ENCODE assay signal across 8 mouse cellular contexts in the genomic region with DNA sequence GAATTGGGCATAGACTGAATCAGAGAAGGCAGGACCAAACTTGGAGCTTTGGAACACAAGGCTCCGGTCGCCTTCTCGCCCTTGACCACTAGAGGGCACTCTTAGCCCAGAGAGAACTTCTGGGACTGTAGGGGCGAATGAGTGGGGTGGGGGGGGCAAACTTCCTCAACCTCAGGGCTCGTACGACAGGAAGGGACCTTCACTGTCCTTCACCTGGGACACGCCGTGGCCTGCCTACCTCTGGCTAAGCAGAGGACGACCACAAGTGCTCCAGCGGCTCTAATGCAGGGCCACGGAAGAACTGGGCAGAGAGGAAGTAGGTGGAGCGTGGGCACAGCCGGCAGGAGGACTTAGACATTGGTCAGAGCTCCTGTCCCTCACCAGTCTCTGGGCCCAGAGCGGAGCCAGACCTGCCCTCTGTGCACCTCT. TPM values are rescaled to one million over a fixed set of nuclear protein-coding genes. Genes with fewer than 3 reads are reported as not detected.
A peak's percentile ranks its signal among the peaks of the same experiment; 100 is the strongest.
DNase-seq lines count a peak whose midpoint lies in the region; ATAC-seq and TF ChIP-seq lines count a peak whose summit lies in the region.

No protein-coding gene starts in this region.

- TF ChIP-seq POLR2A in CH12.LX (IDR thresholded peaks at IDR 0.05; ENCODE audit: low read depth, low read length), result peak; percentile 74

- peaks cover 6 to 23% of the 10 kb centered on the region in 2 experiments for H3K4me1 ChIP-seq in CH12.LX (ENCODE audit: control insufficient read depth in 1 of 2, insufficient read depth in 2 of 2)
- peaks cover 8% of the 10 kb centered on the region for H3K4me1 ChIP-seq in forebrain, embryonic 12.5 days
- peaks cover 10% of the 10 kb centered on the region for H3K4me1 ChIP-seq in heart, postnatal 0 days (ENCODE audit: control insufficient read depth, insufficient read depth)
- 0 out of 2 replicates have a peak, but pooled peaks cover 4% of the 10 kb centered on the region for H3K4me1 ChIP-seq in neural tube, embryonic 14.5 days (ENCODE audit: control insufficient read depth, insufficient read depth, low read length)

- under 1% methylated on average over 14 of the region's 14 CpGs for WGBS in forebrain, embryonic 12.5 days
- WGBS in heart, postnatal 0 days, result under 1% methylated on average over 14 of the region's 14 CpGs
- WGBS in neural tube, embryonic 14.5 days, result 1% methylated on average over 14 of the region's 14 CpGs

- TF ChIP-seq EP300 in CH12.LX (IDR thresholded peaks at IDR 0.05; ENCODE audit: low read length), result no peak
- TF ChIP-seq EP300 in heart, postnatal 0 days (IDR thresholded peaks at IDR 0.05; ENCODE audit: low read depth), result no peak

- H3K4me2 ChIP-seq in CH12.LX (ENCODE audit: insufficient read depth, low read depth, poor library complexity, severe bottlenecking), result peak overlapping the region; percentile 80
- peak overlapping the region; percentile 54 for H3K4me2 ChIP-seq in forebrain, embryonic 12.5 days
- H3K4me2 ChIP-seq in heart, postnatal 0 days (ENCODE audit: low read depth, low read length), result peak overlapping the region; percentile 59
- H3K4me2 ChIP-seq in neural tube, embryonic 14.5 days (ENCODE audit: low read depth, low read length), result peak overlapping the region; percentile 35

- peak overlapping the region; percentile 65 for H3K27ac ChIP-seq in CH12.LX (ENCODE audit: insufficient read depth, low read depth)
- no peak overlapping the region for H3K27ac ChIP-seq in forebrain, embryonic 12.5 days
- peak overlapping the region; percentile 86 for H3K27ac ChIP-seq in heart, postnatal 0 days (ENCODE audit: low read depth)
- no peak overlapping the region for H3K27ac ChIP-seq in neural tube, embryonic 14.5 days (ENCODE audit: low read depth, low read length)

- peaks cover 3% of the 10 kb centered on the region for H3K9me3 ChIP-seq in CH12.LX (replicated peaks; ENCODE audit: low read length)
- H3K9me3 ChIP-seq in forebrain, embryonic 12.5 days, result no peaks in the 10 kb centered on the region
- no peaks in the 10 kb centered on the region for H3K9me3 ChIP-seq in heart, postnatal 0 days (replicated peaks; ENCODE audit: control insufficient read depth, low read length)
- H3K9me3 ChIP-seq in neural tube, embryonic 14.5 days (ENCODE audit: control insufficient read depth, low read length), result no peaks in the 10 kb centered on the region

- no peaks in the 10 kb centered on the region for H3K27me3 ChIP-seq in CH12.LX (replicated peaks)
- no peaks in the 10 kb centered on the region for H3K27me3 ChIP-seq in forebrain, embryonic 12.5 days
- no peaks in the 10 kb centered on the region for H3K27me3 ChIP-seq in heart, postnatal 0 days (ENCODE audit: control insufficient read depth, insufficient read depth, low read length)
- no peaks in the 10 kb centered on the region for H3K27me3 ChIP-seq in neural tube, embryonic 14.5 days (ENCODE audit: control insufficient read depth, insufficient read depth, low read length)

- dilution Hi-C loops in CH12.LX (cut with MboI; ENCODE audit: extremely low pct_ligation_motif_present, extremely low pct_unique_long_range_greater_than_20kb, low sequenced_read_pairs), result no loop called here

- peak; percentile 81 for TF ChIP-seq RAD21 in CH12.LX (IDR thresholded peaks at IDR 0.05; ENCODE audit: low read depth, low read length)

- in situ Hi-C loops in CH12.LX (cut with MboI; ENCODE audit: low pct_ligation_motif_present, low pct_unique_long_range_greater_than_20kb, low sequenced_read_pairs), result loop anchor here (10.0 kb wide), 1 partner anchor 252 kb away; no protein-coding TSS in a partner anchor

- no peaks in the 10 kb centered on the region for H3K79me2 ChIP-seq in CH12.LX (replicated peaks; ENCODE audit: control insufficient read depth, extremely low read depth, insufficient read depth, poor library complexity, severe bottlenecking)

- H3K4me3 ChIP-seq in CH12.LX (replicated peaks in 1 of 3; ENCODE audit: low read depth in 2 of 3, low read length in 2 of 3, poor library complexity in 1 of 3), result peak overlapping the region; percentile 51 to 78 (median 60)
- peak overlapping the region; percentile 48 for H3K4me3 ChIP-seq in forebrain, embryonic 12.5 days (replicated peaks)
- H3K4me3 ChIP-seq in heart, postnatal 0 days (ENCODE audit: low read depth, low read length), result peak overlapping the region; percentile 67
- H3K4me3 ChIP-seq in neural tube, embryonic 14.5 days (ENCODE audit: low read depth, low read length), result peak overlapping the region; percentile 36

- DNase-seq in CH12.LX (ENCODE audit: extremely low read depth), result peak; percentile 84
- DNase-seq in c-Kit-positive CD71-positive TER-119-negative erythroid progenitor cells, embryonic 14.5 days (ENCODE audit: low read depth), result peak; percentile 71
- peak; percentile 95 for DNase-seq in heart, postnatal 0 days (ENCODE audit: low spot score)
- DNase-seq in kidney, postnatal 4 days, result peak; percentile 91 to 92
- DNase-seq in lung, adult 18-20 months, result peak; percentile 88 to 90
- peak; percentile 90 for DNase-seq in testis, postnatal 10 days (ENCODE audit: low spot score)

- peak overlapping the region; percentile 57 for H3K9ac ChIP-seq in CH12.LX (ENCODE audit: insufficient read depth, low read depth)
- peak overlapping the region; percentile 58 for H3K9ac ChIP-seq in forebrain, embryonic 12.5 days
- H3K9ac ChIP-seq in heart, postnatal 0 days (replicated peaks; ENCODE audit: low read depth, low read length), result peak overlapping the region; percentile 61
- H3K9ac ChIP-seq in neural tube, embryonic 14.5 days (replicated peaks; ENCODE audit: low read depth, low read length), result no peak overlapping the region; the same call in 1 of the 2 replicates

- peaks cover 2 to 22% of the 10 kb centered on the region in 2 experiments for H3K36me3 ChIP-seq in CH12.LX (replicated peaks in 1 of 2; ENCODE audit: control insufficient read depth in 1 of 2, insufficient read depth in 1 of 2, low read length in 1 of 2)
- H3K36me3 ChIP-seq in forebrain, embryonic 12.5 days (replicated peaks), result peaks cover 3% of the 10 kb centered on the region; the same call in 1 of the 2 replicates
- peaks cover 11% of the 10 kb centered on the region; the same call in 1 of the 2 replicates for H3K36me3 ChIP-seq in heart, postnatal 0 days (replicated peaks; ENCODE audit: control insufficient read depth, insufficient read depth, low read length)
- no peaks in the 10 kb centered on the region for H3K36me3 ChIP-seq in neural tube, embryonic 14.5 days (ENCODE audit: control insufficient read depth, insufficient read depth, low read length)

- TF ChIP-seq CTCF in CH12.LX (conservative IDR thresholded peaks at IDR 0.05 in 1 of 2, IDR thresholded peaks at IDR 0.05 in 1 of 2; ENCODE audit: low read depth in 2 of 2, low read length in 2 of 2), result peak; percentile 79 to 83
- TF ChIP-seq CTCF in heart, postnatal 0 days (IDR thresholded peaks at IDR 0.05; ENCODE audit: low read depth), result peak; percentile 96

- ATAC-seq in forebrain, embryonic 12.5 days (ENCODE audit: low FRiP score), result peak; percentile 91
- peak; percentile 95 for ATAC-seq in heart, postnatal 0 days (ENCODE audit: insufficient read depth, low read depth)
- peak; percentile 76 for ATAC-seq in neural tube, embryonic 14.5 days (ENCODE audit: low read depth)

TF ChIP-seq in CH12.LX, 34 proteins besides CTCF, POLR2A, EP300 and RAD21 (continues in another document):
- peak; percentile 57 for TF ChIP-seq SIN3A (IDR thresholded peaks at IDR 0.05; ENCODE audit: low read length)
- 0 out of 2 replicates have a peak, but pooled peaks have one; percentile 21 for TF ChIP-seq BHLHE40 (IDR thresholded peaks at IDR 0.05; ENCODE audit: low read depth, low read length)
- TF ChIP-seq USF1 (IDR thresholded peaks at IDR 0.05; ENCODE audit: low read depth, low read length), result no peak
- 0 out of 2 replicates have a peak, but pooled peaks have one; percentile 22 for TF ChIP-seq MYC (IDR thresholded peaks at IDR 0.05; ENCODE audit: low read depth, low read length)
- TF ChIP-seq GABPA (IDR thresholded peaks at IDR 0.05; ENCODE audit: insufficient replicate concordance, low read depth, low read length), result no peak
- TF ChIP-seq JUN (IDR thresholded peaks at IDR 0.05; ENCODE audit: insufficient read depth, low read depth, low read length), result no peak
- peak; percentile 82 for TF ChIP-seq MAZ (IDR thresholded peaks at IDR 0.05; ENCODE audit: low read depth, low read length)
- no peak for TF ChIP-seq TBP (conservative IDR thresholded peaks at IDR 0.05; ENCODE audit: low read depth, low read length)
- peak; percentile 19; the same call in 1 of the 2 replicates for TF ChIP-seq MXI1 (IDR thresholded peaks at IDR 0.05; ENCODE audit: low read depth, low read length)
- TF ChIP-seq MAX (IDR thresholded peaks at IDR 0.05; ENCODE audit: low read length), result no peak; the same call in 1 of the 2 replicates
- TF ChIP-seq CHD1 (IDR thresholded peaks at IDR 0.05; ENCODE audit: low read depth, low read length), result no peak
- TF ChIP-seq ZC3H11A (IDR thresholded peaks at IDR 0.05; ENCODE audit: low read depth, low read length), result peak; percentile 21; the same call in 1 of the 2 replicates
- TF ChIP-seq RCOR1 (conservative IDR thresholded peaks at IDR 0.05; ENCODE audit: low read depth, low read length), result peak; percentile 46; the same call in 1 of the 2 replicates
- TF ChIP-seq TCF12 (IDR thresholded peaks at IDR 0.05; ENCODE audit: low read depth, low read length), result peak; percentile 67
- TF ChIP-seq IRF4 (IDR thresholded peaks at IDR 0.05; ENCODE audit: low read depth, low read length), result peak; percentile 20; the same call in 1 of the 2 replicates
- peak; percentile 69 for TF ChIP-seq SMC3 (IDR thresholded peaks at IDR 0.05; ENCODE audit: low read depth, low read length)

RNA-seq across cellular contexts. Expression of gene Nenf, which starts 5.5 kb away (rescaled TPM):
- total RNA-seq in CH12.LX (2012; rRNA removed), result 58.9 and 86.7 TPM in 2 replicates
- total RNA-seq in CH12.LX (2014; rRNA removed), result 35.7 and 43.8 TPM in 2 replicates
- polyA plus RNA-seq in CH12.LX (2012; ENCODE audit: insufficient read length, low read depth), result 28.8 and 38.9 TPM in 2 replicates
- polyA plus RNA-seq in forebrain, embryonic 12.5 days (2016; fragmentation: Nextera tagmentation; extraction: Ambion mirVana), result 50.9 and 61.3 TPM in 2 replicates
- 209 and 250 TPM in 2 replicates for total RNA-seq in heart, postnatal 0 days (2014; rRNA removed; ENCODE audit: low replicate concordance)
- polyA plus RNA-seq in heart, postnatal 0 days (2015; fragmentation: Nextera tagmentation; extraction: Ambion mirVana), result 166 and 171 TPM in 2 replicates
- polyA plus RNA-seq in neural tube, embryonic 14.5 days (2014; fragmentation: Nextera tagmentation; extraction: Ambion mirVana), result 136 and 167 TPM in 2 replicates

RNA-seq across cellular contexts. Expression of gene Tmem206, which starts 13.2 kb away (rescaled TPM):
- total RNA-seq in CH12.LX (2012; rRNA removed), result 11.5 and 15.4 TPM in 2 replicates
- total RNA-seq in CH12.LX (2014; rRNA removed), result 12.2 and 13.1 TPM in 2 replicates
- 16.4 and 17.0 TPM in 2 replicates for polyA plus RNA-seq in CH12.LX (2012; ENCODE audit: insufficient read length, low read depth)
- 36.8 and 39.3 TPM in 2 replicates for polyA plus RNA-seq in forebrain, embryonic 12.5 days (2016; fragmentation: Nextera tagmentation; extraction: Ambion mirVana)
- total RNA-seq in heart, postnatal 0 days (2014; rRNA removed; ENCODE audit: low replicate concordance), result 5.3 and 11.4 TPM in 2 replicates
- polyA plus RNA-seq in heart, postnatal 0 days (2015; fragmentation: Nextera tagmentation; extraction: Ambion mirVana), result 10.4 and 10.9 TPM in 2 replicates
- 36.5 and 37.9 TPM in 2 replicates for polyA plus RNA-seq in neural tube, embryonic 14.5 days (2014; fragmentation: Nextera tagmentation; extraction: Ambion mirVana)

Comparison
In these comparisons a context has a peak if more than half of its experiments do, and no peak if none do; other contexts are left out.
1. H3K27ac ChIP-seq: peak in CH12.LX (single experiment) and heart, postnatal 0 days (single experiment); none in forebrain, embryonic 12.5 days (single experiment) and neural tube, embryonic 14.5 days (single experiment).
2. Peak in every context shown above with its lines, with median percentiles within 50 percentile points of each other: DNase-seq, H3K4me2 ChIP-seq, H3K4me3 ChIP-seq and ATAC-seq.